Mouse (Mus musculus) A20 (cell line): Measurements from ENCODE around the gene Sgms1.
A peak's percentile ranks its signal among the peaks of the same experiment; 100 is the strongest.
"Not testable (repeated sequence)": the region's sequence is repeated elsewhere in the genome, so short reads cannot be mapped to it uniquely, and the experiment has no call there.

ENCODE experiments used
- DNase-seq: peaks from one replicate; pipeline ENCODE4 v3.0.0-alpha.2; 2011; ENCODE audit warnings: low read depth, low spot score

Sgms1 gene

GRCm38 (mm10) chr19:32142383-32142782, 247.1 kb downstream of the Sgms1 start:
- no peak for DNase-seq

- DNase-seq = peak; percentile 68
These were observed 251.0 kb downstream of the Sgms1 start for GRCm38 (mm10) chr19:32138361-32139088.

- DNase-seq = no peak
These were observed 251.6 kb downstream of the Sgms1 start for GRCm38 (mm10) chr19:32137904-32138303.

- DNase-seq = no peak
These were observed 252.5 kb downstream of the Sgms1 start for GRCm38 (mm10) chr19:32136888-32137625.

GRCm38 (mm10) chr19:32131707-32132488, 257.6 kb downstream of the Sgms1 start:
- not testable (repeated sequence) for DNase-seq

- DNase-seq = no peak
These were observed 260.2 kb downstream of the Sgms1 start for GRCm38 (mm10) chr19:32129281-32129680.

GRCm38 (mm10) chr19:32127180-32127850, 262.2 kb downstream of the Sgms1 start:
- no peak for DNase-seq

- no peak for DNase-seq
These were observed 265.4 kb downstream of the Sgms1 start for GRCm38 (mm10) chr19:32124155-32124554.

GRCm38 (mm10) chr19:32123196-32123595, 266.3 kb downstream of the Sgms1 start:
- DNase-seq = no peak

- DNase-seq = no peak
These were observed 268.7 kb downstream of the Sgms1 start for GRCm38 (mm10) chr19:32120798-32121197.

- DNase-seq = no peak
These were observed 269.8 kb downstream of the Sgms1 start for GRCm38 (mm10) chr19:32119666-32120065.

- no peak for DNase-seq
These were observed 271.0 kb downstream of the Sgms1 start for GRCm38 (mm10) chr19:32118496-32118895.

- DNase-seq = no peak
These were observed 272.0 kb downstream of the Sgms1 start for GRCm38 (mm10) chr19:32117484-32118018.

- DNase-seq = peak; percentile 75
These were observed 277.4 kb downstream of the Sgms1 start for GRCm38 (mm10) chr19:32111866-32112790.

- DNase-seq = peak; percentile 87
These were observed 281.7 kb downstream of the Sgms1 start, which contains the start of gene Asah2 for GRCm38 (mm10) chr19:32107771-32108306. Asah2 (minus strand) TSS chr19:32108211.

GRCm38 (mm10) chr19:32106750-32107149, 282.8 kb downstream of the Sgms1 start:
- peak; percentile 4 for DNase-seq

GRCm38 (mm10) chr19:32104217-32104616, 285.3 kb downstream of the Sgms1 start:
- no peak for DNase-seq

- DNase-seq = no peak
These were observed 286.6 kb downstream of the Sgms1 start for GRCm38 (mm10) chr19:32102976-32103300.

- no peak for DNase-seq
These were observed 287.1 kb downstream of the Sgms1 start for GRCm38 (mm10) chr19:32102294-32102975.
